Mouse (Mus musculus) ovary, postnatal 36 days (tissue): ENCODE data around the gene Gnl1.
"Not testable (repeated sequence)": the region's sequence is repeated elsewhere in the genome, so short reads cannot be mapped to it uniquely, and the experiment has no call there.

Source experiments
- DNase-seq: peaks from one replicate; pipeline ENCODE4 v3.0.0; 2022; ENCODE audit warnings: low spot score, mixed read lengths

Gnl1 gene

DNA sequence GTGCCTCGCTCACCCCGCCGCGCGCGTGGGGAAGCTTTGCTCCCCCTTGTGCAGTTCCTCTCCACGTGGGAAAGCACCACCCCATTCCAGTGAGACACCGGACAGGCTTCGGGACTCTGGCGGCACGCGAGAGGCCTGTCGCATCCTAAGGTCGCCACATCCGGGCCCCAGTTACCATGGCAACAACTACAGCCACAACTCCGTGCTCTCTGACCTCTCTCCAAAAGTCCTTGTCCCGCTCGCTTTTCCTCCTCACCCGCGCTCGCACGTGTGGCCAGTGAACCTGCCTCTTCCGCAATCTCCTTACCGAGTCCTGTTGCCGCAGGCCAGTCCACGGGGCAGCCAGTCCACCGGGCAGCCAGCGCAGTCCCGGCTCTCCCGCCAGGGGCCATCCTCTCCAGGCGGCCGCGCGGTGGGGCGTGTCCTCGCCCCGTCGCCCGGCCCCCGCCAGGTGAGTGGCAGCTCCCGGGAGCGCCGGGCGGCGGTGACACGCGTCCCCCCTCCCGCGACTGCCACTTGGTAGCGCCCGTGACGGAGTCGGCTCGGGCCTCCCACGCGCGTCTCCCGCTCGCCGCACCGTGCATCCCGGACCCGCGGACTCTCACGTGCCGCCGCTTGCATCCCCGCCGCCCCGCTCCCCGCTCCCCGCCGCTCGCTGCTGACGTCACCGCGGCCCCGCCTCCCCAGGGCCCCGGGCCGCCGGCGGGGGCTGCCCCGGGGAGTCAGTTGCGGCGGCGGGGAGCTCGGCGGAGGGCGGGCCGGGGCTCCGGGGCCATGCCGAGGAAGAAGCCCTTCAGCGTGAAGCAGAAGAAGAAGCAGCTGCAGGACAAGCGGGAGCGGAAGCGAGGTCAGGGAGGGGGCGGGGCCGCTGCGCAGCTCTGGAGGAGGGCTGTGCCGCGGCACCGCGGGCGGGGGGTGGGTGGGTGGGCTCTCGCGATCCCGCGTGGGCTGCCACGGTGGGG is at the start of gene Gnl1, which contains the start of gene Prr3:
Gene Gnl1 (plus strand): TSS at position 451 of the 962 bp plus-strand sequence.
Gene Prr3 (minus strand): TSS at position 836 of the 962 bp plus-strand sequence.
- DNase-seq: peak; percentile 90

DNA sequence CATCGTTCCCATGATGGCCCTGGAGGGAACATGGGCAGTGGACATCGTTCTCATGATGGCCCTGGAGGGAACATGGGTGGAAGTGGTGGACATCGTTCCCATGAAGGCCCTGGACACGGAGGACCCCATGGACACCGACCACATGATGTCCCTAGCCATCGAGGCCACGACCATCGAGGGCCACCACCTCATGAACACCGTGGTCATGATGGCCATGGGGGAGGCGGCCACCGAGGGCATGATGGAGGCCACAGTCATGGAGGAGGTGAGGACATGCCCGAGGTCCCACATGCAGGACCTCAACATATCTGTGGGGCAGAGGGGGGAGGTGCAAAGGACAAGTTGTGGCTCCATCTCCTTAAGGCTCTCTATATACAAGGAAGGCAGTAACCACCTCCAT is 49.0 kb upstream of the Gnl1 start:
- no peak for DNase-seq

DNA sequence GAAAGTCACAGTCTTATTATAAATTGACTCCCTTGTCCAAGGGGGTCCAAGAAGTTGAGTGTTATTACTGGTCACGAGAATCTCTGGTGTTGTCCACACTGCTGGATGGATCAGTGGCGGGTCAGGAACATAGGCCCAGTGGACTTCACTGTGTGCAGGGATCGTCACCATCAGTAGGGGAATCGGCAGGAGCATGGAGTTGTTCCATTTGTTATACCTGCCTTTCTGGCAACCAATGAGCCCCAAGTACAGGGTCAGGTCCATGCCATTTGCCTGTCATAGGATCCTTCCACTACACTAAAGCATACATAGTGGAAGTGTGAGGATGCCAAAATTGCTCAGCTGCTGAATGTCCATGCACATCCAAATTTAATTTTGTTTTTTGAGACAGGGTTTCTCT is 47.0 kb upstream of the Gnl1 start:
- no peak for DNase-seq

DNA sequence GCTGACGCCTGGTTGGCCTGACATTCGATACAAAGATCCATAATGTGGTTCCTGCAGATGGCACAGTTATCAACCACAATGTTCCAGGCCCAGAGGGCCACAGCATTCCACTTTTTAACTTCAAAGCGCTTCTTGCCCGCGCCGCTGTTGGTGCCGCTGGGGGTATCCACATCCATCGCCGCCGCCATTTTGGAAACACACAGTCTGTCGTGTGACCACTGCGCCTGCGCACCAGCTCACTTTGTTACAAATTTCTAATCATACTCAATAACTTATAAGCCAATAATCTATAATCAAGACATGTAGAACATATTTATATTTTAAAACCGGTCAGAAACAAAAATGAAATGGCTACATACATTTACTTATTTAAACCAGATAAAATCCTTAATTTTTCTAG is 43.9 kb upstream of the Gnl1 start:
- not testable (repeated sequence) for DNase-seq

DNA sequence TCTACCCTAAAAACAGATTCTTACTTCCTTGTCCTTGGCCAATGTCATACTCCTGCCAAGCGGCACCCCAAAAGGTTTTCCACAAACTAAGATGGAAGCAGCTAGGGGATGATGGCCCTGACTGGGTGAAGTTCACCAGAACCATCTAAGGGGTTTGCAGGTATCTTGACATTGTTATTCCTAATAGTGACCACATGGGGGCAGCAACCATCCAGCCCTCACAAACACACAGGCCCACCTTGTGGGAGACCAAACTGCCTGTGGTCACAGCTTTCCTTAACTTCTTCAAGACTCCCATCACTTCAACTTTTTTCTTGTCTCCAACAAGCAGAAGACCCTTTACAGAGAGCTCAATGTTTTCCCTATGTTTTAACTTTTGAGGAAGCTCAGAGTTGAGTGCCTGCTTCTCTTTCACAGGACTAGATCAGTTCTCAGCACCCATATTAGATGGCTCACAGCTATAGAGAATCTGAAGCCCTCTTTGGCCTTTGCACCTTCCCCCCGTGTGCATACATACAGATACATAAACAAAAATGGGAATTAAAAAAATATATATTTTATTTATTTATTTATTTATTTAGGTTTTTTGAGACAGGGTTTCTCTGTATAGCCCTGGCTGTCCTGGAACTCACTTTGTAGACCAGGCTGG is 41.8 kb upstream of the Gnl1 start:
- DNase-seq: no peak

DNA sequence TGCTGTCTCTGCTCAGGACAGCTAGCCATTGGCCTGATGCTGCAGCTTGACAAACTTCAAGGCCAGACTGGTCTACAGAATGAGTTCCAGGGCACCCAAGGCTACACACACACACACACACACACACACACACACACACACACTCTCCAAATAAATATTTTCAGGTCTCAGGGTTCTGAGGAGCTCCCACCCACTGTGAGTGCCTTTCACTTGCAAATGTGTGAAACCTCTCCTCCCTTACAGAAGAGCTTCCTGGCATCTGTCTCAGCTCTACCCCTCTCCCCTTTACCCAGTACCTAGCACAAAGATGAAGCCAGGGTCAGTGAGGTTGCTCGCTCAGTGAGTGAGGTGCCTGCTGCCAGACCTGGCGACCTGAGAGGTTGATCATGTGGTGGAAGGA is 40.5 kb upstream of the Gnl1 start:
- DNase-seq: no peak

DNA sequence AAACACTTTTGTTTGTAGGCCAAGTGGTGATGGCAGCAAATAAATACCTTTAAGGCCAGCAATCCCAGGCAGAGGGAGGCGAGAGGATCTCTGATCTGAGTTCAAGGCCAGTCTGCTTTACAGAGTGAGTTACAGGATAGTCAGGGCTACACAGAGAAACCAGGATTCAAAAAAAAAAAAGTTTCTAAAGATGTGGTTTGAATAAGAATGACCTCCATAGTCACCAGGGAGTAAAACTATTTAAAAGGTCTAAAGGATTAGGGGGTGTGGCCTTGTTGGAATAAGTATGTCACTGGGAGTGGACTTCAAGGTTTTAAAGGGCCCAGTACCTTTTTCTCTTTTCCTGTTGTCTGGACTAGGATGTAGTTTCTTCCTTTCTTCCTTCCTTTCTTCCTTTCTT is 39.7 kb upstream of the Gnl1 start:
- no peak for DNase-seq

DNA sequence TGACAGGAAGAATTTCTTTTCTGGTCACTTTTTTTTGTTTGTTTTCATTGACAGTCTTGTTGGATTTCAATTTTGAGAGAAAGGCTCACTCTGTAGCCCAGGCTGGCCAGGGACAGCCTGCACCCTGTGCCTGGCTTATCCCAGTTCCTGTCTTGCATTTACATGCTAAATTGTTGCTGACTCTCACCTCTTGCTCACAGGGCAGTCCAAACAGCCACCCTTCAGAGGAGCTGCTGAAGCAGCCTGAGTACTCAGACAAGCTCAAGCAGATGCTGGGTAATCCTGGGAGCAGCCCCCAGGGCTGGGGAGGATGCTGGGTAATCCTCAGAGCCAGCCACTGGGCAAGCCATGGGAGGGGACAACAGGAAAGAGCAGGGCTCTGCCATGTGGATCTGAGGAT is 28.7 kb upstream of the Gnl1 start:
- not testable (repeated sequence) for DNase-seq

DNA sequence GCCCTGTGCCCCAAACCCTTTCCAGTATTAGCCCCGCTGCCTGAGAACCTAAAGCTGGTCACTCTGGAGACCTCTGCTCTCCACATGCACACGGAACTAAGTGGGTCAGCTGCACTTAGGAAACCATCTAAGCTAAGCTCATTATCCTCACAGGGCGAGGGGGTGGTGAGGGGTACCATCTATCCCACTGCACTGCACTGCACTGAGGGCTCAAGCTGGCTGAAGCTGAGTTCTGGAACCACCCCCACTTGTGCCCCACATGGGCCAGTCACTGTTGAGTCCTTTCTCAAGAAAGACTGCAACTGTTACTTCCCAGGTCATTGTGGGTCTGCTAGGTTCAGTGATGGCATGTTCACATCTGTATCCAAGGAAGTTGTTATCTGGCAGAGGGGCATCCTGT is 27.1 kb upstream of the Gnl1 start:
- DNase-seq: not testable (repeated sequence)

DNA sequence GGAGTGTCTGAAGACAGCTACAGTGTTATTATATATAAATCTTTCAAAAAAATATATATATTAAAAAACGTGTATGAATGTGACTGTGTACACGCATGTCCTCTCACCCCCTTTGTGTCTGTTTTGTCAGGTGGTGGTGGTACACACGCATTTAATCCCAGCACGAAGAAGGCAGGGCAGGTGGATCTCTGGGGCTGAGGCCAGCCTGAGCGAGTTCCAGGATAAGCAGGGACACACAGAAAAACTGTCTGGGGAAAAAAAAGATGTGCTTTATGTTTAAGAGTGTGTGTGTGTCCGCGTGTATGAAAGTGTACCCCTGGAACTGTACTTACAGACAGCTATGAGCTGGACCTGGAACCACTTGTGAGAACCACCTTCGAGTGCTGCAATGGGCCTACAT is 25.0 kb upstream of the Gnl1 start:
- DNase-seq: no peak

DNA sequence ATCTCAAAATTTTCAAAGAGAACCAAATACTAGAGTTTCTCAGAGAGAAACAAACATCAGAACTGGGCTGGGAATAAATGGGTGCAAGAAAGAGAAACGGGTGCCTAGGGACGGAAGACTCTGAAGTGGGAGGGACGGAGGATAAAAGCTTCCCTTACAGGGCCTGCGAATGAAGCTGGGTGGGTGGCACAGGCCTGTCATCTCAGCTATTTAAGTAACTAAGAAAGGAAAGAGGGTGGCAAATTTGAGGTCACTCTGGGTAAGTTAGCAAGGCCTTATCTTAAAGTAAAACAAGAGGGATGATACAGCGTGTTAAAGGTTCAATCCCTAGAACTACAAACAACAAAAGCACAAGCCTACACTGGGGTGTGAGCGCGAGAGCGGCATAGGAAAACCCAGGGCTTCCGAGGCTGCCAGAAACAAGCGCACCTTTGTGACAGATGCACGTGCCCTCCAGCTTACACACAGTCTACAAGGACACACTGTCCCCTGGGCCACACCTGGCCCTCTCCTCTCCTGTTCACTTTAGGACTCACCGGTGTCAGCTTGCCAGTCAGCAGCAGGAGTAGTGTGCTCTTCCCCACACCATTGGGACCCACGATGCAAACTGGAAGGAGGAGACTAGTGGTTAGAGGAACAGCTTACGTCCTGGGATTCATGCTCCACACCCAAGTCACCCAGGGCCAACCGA is 21.0 kb upstream of the Gnl1 start:
- DNase-seq: no peak

DNA sequence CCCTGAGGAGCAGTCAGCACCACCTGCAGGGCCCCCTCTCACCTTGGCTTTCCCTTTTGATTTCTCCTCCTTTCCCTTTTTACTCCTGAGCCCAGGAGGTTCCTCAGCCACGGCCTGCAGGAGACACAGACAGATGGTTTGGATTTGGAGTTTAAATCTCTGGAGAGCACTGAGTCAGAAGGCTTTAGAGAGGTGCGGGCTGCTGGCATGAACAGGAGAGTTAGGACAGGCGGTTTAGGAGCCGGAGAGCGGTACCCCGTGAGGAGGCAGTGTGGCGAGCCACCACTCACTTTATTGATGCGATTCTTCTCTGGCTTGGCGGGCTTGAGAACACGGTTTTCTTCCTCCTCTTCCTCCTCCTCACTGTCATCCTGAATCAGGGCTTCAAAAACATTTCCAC is 16.4 kb upstream of the Gnl1 start:
- no peak for DNase-seq

DNA sequence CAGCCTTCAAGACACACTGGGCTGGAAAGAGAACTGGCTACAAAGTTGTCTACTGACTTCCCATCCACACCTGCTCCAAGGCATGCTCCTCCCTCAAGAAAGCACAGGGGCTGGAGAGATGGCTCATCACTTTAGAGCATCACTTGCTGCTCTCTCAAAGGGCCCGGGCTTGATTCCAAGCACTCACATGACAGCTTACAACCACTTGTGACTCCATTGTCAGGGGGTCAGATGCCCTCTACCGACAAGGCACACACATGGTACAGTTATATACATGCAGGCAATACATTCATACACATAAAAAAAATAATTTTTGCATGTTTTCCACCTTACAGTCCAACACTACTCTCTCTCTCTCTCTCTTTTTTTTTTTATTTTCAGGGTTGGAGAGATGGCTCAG is 12.0 kb upstream of the Gnl1 start:
- DNase-seq: no peak

DNA sequence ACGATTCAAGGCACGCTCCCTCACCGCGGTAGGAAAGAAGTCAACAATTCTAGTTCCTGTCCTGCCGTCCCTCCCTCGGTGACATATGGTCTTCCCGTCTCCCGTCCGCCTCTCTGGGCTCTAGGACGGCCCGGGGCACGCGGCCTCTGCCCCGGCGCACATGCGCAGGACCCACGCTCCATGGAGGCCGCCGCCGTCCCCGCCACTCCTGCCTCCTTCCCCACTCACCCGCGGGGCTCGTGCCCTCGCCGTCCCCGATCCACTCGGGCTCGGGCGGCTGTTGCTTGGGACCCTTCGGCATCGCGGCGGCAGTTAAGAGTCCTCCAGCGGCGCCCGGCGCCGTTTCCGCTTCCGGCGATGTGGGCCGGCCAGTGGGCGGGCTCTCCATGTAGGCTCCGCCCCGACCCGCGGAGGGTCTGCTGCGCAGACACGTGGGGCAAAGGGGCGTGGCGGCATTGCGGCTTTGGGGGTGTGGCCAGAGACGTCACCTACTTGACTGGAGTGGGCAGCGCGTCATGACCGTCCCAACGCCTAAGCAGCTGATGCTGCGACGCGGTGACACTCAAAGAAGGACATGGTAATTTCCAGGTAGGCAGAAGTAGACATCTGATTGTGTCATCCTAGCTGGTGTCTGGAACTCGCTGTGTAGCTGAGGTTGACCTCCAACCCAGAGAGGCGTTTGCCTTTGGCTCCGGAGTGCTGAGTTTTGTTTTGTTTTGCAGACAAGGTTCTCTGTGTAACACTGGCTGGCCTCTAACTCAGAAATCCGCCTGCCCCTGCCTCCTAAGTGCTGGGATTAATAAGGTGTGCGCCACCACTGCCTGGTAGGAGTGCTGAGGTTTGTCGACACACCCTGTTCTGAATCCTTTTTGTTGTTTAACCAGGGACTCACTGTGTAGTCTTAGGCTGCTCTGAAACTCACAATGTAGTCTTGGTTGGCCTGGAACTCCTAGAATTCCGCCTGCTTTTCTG is 9.9 kb upstream of the Gnl1 start, which contains the start of gene Abcf1:
Gene Abcf1 (minus strand): TSS at position 344 of the 972 bp plus-strand sequence.
- DNase-seq: peak; percentile 99

DNA sequence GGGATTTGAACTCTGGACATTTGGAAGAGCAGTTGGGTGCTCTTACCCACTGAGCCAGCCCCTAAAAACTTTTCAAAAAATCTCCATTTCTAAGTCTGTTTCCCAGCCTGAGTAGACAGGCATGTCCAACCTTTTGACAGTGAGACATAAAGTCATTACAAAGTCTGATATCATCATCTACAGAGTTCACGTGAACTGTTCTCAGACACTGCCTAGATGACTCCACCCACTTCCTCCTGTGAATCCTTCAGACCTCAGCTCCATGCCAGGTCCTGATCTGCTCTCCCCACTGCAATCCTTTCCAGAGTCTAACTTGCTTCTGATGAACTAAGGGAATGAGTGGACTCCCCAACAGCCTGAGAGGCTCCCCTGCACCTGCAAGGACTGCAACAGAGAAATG is 7.5 kb upstream of the Gnl1 start:
- no peak for DNase-seq

DNA sequence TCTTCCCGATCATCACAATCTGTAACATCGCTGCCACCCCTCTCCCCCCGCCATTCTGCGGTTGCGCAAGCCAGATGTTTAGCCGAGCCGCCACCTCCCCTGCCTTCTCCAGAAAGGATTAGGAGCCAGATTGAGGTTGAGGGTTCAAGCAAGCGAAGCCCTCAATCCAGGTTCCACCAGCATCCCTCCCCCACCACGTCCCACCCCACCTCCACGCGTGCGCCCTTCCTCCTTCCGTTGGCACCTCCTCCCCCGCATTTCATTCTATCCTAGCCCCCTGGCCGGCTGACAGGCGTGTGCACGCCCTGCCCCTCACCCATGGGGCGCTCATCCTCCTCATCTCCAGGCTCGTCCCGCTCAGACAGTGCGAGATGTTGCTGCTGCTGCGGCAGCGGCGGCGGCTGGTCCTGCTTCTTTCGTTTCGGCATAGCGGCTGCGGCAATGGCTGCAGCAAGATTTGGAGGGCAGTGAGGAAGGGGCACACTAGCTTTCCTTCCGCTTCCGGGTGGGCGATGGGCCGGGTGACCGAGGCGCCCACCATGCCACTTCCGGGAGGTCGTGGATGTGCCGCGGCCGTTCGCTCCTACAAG is 745 bp upstream of the Gnl1 start:
- no peak for DNase-seq

DNA sequence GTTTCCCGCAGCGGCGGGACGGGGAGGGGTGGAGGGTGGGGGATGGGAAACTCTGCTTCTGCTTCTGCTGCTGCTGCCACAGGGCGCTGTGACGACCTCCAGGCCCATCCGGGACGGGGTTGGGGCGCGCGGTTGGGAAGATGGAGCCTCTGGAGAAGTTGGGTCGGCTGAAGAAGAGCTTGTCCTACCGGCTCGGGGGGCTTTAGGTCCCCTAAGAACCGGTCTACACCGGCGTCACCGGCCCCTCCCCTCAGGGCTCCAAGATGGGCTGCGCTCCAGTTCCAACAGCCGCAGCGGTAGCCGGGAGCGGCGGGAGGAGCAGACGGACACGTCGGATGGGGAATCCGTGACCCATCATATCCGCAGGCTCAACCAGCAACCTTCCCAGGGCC is 708 bp downstream of the Gnl1 start:
- peak; percentile 65 for DNase-seq

DNA sequence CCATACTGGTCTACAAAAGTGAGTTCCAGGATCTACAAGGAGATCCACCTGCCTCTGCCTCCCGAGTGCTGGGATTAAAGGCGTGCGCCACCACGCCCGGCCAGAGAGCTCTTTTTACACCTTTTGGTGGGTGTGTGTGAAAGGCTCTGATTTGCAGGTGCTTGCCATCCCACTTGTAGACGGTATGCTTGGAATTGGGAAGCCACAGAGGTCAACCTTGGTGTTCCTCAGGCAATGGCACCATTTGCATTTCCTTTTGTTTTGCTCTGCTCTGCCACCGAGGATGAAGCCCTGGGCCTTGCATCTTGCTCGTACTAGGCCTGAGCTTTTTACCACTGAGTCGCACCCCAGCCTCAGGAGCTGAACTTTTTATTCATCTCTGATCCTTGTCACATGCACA is 2.1 kb downstream of the Gnl1 start:
- DNase-seq: no peak

DNA sequence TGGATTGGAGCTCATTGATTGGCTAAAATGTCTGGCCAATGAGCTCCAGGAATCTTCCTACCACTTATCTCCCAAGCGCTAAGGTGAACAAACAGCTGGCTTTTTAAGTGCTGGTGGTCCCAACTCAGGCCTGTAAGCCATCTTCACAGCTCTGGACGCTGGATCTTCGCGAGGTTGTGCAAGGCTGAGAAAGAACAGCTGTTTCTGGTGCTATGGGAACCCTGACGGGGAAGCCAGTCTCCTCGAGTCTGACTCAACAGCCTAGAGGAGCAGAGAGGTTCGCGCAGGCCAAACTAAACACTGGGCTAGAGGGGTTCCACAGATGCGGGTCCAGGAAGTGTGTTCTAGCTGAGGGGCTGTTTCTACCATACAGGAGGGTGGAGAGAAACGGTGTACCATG is 12.1 kb downstream of the Gnl1 start:
- no peak for DNase-seq

DNA sequence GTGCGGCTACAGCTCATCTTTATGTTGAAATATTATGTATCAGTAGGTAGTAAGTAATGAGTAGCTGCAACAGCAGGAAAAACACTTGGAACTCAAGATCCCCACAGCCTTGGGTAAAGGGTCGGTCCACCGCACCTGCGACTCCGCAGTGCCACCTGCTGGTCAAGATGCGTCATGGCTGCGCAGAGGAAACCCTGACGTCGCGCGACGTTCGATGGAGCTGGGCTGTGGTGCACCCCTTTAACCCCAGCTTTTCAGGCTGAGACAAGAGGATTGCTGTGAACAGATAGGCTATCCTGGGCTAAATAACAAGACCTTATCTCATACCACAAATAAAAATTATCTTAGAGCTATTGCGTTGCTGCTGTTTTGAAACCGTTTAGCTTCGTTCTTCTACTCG is 14.0 kb downstream of the Gnl1 start:
- DNase-seq: peak; percentile 77
